Mouse (Mus musculus) hindbrain, embryonic 14.5 days (tissue): Measurements from ENCODE around the gene Rhot2. TPM values are rescaled to one million over a fixed set of nuclear protein-coding genes. Genes with fewer than 3 reads are reported as not detected.

Experiments used
- microRNA-seq: library from miRNA; unstranded; fragments of <30 nt; microRNA quantifications from one replicate; pipeline ENCODE4, GENCODE M21; 2016
- polyA plus RNA-seq: library from polyadenylated mRNA; unstranded; fragments of >200 nt; fragmentation: Nextera tagmentation; extraction: Ambion mirVana; gene quantifications from 2 replicates; pipeline ENCODE4 v1.2.1, GENCODE M21; 2014

Rhot2 gene
- polyA plus RNA-seq, 1 experiment from 2014 or later: 9.9 TPM

Small RNA genes within 50 kb of the gene (microRNA-seq; reads per million reads assigned to microRNA genes)
- gene Mir3082: 0.65 reads per million

Other genes with a start within 250 kb of the Rhot2 start
- 8.1 and 10.0 TPM in 2 replicates for gene Gng13, start 127.7 kb downstream of the Rhot2 start, polyA plus RNA-seq
- 3.4 and 3.6 TPM in 2 replicates for gene Chtf18, start 117.4 kb downstream of the Rhot2 start, polyA plus RNA-seq
- 21.8 and 22.8 TPM in 2 replicates for gene Rpusd1, start 117.2 kb downstream of the Rhot2 start, polyA plus RNA-seq
- not detected in 2 replicates for gene Mslnl, start 108.8 kb downstream of the Rhot2 start, polyA plus RNA-seq
- not detected in 2 replicates for gene Msln, start 90.5 kb downstream of the Rhot2 start, polyA plus RNA-seq
- 28.7 and 29.1 TPM in 2 replicates for gene Narfl, start 71.1 kb downstream of the Rhot2 start, polyA plus RNA-seq
- gene Haghl, start 59.2 kb downstream of the Rhot2 start, polyA plus RNA-seq: 116 and 138 TPM in 2 replicates
- 0.41 TPM in 1 of 2 replicates, not detected in the other for gene Ccdc78, start 58.3 kb downstream of the Rhot2 start, polyA plus RNA-seq
- gene Fam173a, start 52.0 kb downstream of the Rhot2 start, polyA plus RNA-seq: 77.6 and 91.6 TPM in 2 replicates
- gene AC134908.4, start 49.2 kb downstream of the Rhot2 start, polyA plus RNA-seq: not detected in 2 replicates
- 11.8 and 15.1 TPM in 2 replicates for gene Metrn, start 47.7 kb downstream of the Rhot2 start, polyA plus RNA-seq
- gene Fbxl16, start 35.8 kb downstream of the Rhot2 start, polyA plus RNA-seq: 31.7 and 35.0 TPM in 2 replicates
- gene Wdr24, start 21.2 kb downstream of the Rhot2 start, polyA plus RNA-seq: 29.9 and 32.1 TPM in 2 replicates
- gene Jmjd8, start 16.0 kb downstream of the Rhot2 start, polyA plus RNA-seq: 39.3 and 42.1 TPM in 2 replicates
- 336 and 357 TPM in 2 replicates for gene Stub1, start 11.4 kb downstream of the Rhot2 start, polyA plus RNA-seq
- 51.3 and 57.1 TPM in 2 replicates for gene Rhbdl1, start 7.6 kb downstream of the Rhot2 start, polyA plus RNA-seq
- 8.7 and 9.3 TPM in 2 replicates for gene Gm20683, start 3.1 kb downstream of the Rhot2 start, polyA plus RNA-seq
- 13.1 and 14.2 TPM in 2 replicates for gene Wdr90, start 16.6 kb upstream of the Rhot2 start, polyA plus RNA-seq
- gene Mcrip2, start 23.9 kb upstream of the Rhot2 start, polyA plus RNA-seq: 26.8 and 27.3 TPM in 2 replicates
- gene Mettl26, start 30.2 kb upstream of the Rhot2 start, polyA plus RNA-seq: 58.5 and 67.3 TPM in 2 replicates
- gene Wfikkn1, start 36.0 kb upstream of the Rhot2 start, polyA plus RNA-seq: 0.63 and 0.71 TPM in 2 replicates
- 28.1 and 29.8 TPM in 2 replicates for gene Rab40c, start 74.9 kb upstream of the Rhot2 start, polyA plus RNA-seq
- gene Pigq, start 100.1 kb upstream of the Rhot2 start, polyA plus RNA-seq: 64.2 and 74.2 TPM in 2 replicates
- 0.13 TPM in 1 of 2 replicates, not detected in the other for gene Nhlrc4, start 100.1 kb upstream of the Rhot2 start, polyA plus RNA-seq
- 0.44 and 1.8 TPM in 2 replicates for gene A930017K11Rik, start 107.7 kb upstream of the Rhot2 start, polyA plus RNA-seq
- gene Capn15, start 140.9 kb upstream of the Rhot2 start, polyA plus RNA-seq: 21.5 and 27.5 TPM in 2 replicates
- 27.4 and 29.5 TPM in 2 replicates for gene Rab11fip3, start 224.7 kb upstream of the Rhot2 start, polyA plus RNA-seq
- 22.6 and 28.8 TPM in 2 replicates for gene Decr2, start 245.5 kb upstream of the Rhot2 start, polyA plus RNA-seq